Mouse (Mus musculus) heart, adult 9 months (tissue): ENCODE results near the gene Nptx1.

Experiments
- DNase-seq, 2 experiments: peaks; one replicate each; pipeline ENCODE4 v3.0.0; 2022; ENCODE audit warnings: low spot score in 2 of 2

The Nptx1 gene

GRCm38 (mm10) chr11:119547183-119547921 lies at the start of gene Nptx1:
Gene Nptx1 (minus strand): TSS chr11:119547753.
- DNase-seq: no peak

DNA sequence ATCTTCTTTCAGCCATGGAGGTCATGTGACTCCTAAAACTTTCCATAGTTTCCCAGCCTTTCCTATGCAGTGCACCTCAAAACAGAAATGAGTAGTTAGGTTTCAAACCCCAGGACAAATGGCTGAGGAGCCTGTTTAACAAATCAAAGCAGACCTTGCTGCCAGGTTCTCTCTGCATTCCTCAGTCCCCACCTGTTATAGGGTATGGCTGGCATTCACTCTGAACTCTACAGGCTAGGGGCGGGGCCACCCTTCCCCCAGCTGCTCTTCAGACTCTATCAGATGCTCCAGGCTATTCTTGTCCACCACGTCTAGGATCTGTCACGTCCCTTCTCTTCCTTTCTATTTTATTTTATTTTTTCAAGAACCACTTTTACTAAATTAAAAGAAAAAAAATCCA lies 46.4 kb upstream of the Nptx1 start:
- no peak for DNase-seq

DNA sequence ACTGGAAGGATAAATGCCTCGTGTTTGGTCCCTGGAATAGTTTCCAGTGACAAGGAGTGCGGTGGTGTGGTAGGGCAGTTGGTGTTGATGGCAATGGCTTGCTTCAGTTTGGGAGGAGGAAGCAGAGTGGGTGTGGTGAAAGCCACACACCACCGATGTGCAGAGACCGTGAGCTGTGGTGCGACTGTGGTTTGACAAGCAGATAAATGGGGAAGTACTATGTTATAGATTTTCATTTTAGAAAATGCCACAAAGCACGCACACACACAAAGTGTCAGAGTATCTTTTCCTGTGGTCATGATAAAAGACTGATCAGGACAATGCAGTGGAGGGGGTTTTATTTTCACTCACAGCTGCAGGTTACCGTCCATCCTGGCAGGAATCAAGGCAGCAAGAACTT lies 41.7 kb upstream of the Nptx1 start:
- no peak for DNase-seq

- no peak for DNase-seq
Observed at GRCm38 (mm10) chr11:119587112-119587511, 39.6 kb upstream of the Nptx1 start.

- DNase-seq: no peak
Observed at GRCm38 (mm10) chr11:119586511-119586910, 39.0 kb upstream of the Nptx1 start.

DNA sequence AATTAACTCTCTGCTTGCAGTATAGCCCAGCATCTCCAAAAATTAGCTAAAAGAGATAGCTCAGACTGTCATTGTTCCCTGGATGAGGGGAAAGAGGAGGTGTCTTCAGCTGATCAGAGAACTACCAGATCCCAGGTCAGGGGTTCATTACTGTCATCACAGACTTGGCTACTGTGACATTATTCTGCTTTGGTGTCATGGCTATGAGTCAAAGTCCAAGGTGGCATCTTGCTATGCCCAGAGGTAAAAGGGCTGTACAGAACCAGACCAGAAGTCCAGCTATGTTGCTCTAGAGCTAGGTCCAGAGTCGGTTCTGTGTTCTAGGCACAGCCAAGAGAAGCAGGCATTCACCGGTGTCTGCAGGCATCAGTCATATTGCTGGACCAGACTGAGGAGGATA lies 30.2 kb upstream of the Nptx1 start:
- DNase-seq: no peak

- DNase-seq: no peak
Observed at GRCm38 (mm10) chr11:119576855-119577254, 29.3 kb upstream of the Nptx1 start.

- no peak for DNase-seq
Observed at GRCm38 (mm10) chr11:119572316-119573010, 24.9 kb upstream of the Nptx1 start.

DNA sequence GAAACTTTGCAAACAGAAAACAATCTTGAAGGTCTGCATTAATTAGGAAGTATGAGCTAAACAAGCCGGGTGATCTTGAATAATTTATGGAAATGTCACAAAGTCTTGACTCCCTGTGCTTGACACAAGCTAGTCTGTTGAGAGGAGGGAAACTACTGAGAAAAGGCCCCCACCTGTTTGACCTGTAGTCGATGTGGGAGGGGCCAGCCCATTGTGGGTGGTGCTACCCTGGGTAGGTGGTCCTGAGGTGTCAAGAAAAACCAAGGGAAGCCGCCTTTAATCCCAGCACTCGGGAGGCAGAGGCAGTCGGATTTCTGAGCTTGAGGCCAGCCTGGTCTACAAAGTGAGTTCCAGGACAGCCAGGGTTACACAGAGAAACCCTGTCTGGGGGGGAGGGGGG lies 18.6 kb upstream of the Nptx1 start:
- no peak for DNase-seq

DNA sequence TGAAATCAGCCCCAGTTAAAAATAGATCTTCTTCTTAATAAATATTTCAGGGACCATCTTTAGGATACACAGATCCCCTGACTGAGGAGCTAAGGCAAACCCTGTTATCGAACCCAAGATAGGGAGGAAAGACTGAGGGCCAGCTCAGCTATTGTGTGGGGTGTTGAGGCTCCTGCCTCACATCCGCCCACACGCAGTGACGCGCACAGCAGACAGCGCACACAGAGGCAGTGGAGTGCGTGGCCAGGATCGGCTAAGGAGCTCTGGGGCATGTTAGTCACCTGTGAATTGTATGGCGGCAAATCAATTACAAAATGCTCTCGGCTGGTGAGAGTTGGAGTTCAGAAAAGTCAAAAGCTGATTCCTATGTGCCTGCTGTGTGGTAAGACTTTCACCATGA lies 18.1 kb upstream of the Nptx1 start:
- DNase-seq: no peak

- no peak for DNase-seq
Observed at GRCm38 (mm10) chr11:119565021-119565420, 17.5 kb upstream of the Nptx1 start.

DNA sequence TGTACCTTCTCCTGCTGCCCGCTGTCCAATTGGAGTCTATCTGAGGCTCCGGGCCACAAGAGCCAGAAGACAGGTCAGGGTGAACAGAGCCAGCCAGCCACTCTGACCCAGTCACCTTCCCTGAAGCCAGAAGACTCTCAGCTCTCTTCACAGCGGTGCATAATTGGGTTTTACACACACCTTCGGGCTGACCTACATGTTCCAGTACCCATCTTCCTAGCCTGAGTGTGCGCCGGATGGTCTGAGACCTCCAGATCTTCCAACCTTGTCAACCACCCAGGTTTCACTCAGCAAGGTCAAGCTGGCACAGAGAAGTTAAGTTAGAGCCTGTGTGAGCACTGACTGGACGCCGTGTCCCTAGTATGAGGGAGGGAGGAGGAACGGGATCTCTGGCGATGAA lies 16.8 kb upstream of the Nptx1 start:
- no peak for DNase-seq

DNA sequence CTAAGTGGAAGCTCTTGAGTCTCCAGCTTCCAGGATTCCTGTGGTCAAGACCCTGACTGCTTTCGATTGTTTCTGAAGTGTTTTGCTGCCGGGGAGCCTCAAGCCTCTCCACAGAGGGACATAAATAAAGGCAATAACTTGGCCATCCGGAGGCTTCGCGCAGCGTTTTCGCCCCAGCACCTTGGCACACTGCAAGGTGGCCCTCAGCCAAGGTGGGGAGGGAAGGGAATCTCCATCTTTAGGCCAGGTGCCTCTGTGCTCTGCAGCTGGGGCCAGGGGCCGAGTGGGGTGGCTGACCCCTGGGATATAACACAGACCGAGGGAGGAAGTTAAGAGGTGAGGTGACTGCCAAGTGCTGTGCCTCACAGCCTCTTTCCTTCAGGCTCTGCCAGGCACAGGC lies 15.6 kb upstream of the Nptx1 start:
- DNase-seq: no peak

GRCm38 (mm10) chr11:119562286-119562685 lies 14.7 kb upstream of the Nptx1 start:
- DNase-seq: no peak

- no peak for DNase-seq
Observed at GRCm38 (mm10) chr11:119558870-119559610, 11.5 kb upstream of the Nptx1 start.

DNA sequence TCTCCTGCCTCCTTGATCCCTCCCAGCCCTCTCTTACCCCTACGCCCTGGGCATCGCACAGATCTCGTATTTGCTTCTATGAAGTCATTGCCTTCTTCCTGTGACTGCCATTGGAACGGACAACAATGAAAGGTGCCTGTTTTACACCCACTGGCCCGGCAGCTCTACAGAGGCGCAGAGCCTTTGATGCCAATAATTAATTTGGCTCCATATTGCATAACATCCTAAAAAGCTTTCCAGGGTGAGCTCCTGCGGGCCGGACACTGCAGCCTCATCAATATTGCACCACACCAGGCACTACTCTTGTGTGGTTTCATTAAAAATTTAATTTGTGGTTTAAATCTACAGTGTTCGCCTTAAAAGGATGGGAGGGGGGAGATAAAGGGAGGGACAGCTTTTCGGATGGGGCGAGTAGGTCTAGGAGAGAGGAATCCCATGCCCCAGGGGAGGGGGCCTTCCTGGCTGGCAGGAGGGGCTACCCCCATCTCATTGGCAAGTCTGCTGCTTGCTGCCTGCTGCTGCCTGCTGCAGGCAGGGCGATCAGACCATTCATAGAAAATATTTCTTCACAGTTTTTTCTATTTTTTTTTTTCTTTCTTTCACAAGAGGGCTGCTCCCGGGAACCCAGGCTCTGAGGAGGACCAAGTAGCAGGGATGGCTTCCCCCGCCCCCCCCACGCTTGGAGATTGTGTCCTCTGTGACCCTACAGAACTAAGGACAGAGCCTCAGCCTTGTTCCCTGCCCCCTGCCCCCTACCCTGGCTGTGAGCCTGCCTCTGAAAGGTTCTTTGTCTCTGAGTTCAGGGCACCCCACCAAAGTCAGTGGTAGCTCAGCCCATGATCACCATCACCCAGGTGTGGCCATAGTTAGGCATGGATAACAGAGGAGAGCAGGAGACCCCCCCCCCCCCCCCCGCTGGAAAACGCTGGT lies 10.7 kb upstream of the Nptx1 start:
- DNase-seq: no peak

- no peak for DNase-seq
Observed at GRCm38 (mm10) chr11:119555170-119555569, 7.6 kb upstream of the Nptx1 start.

DNA sequence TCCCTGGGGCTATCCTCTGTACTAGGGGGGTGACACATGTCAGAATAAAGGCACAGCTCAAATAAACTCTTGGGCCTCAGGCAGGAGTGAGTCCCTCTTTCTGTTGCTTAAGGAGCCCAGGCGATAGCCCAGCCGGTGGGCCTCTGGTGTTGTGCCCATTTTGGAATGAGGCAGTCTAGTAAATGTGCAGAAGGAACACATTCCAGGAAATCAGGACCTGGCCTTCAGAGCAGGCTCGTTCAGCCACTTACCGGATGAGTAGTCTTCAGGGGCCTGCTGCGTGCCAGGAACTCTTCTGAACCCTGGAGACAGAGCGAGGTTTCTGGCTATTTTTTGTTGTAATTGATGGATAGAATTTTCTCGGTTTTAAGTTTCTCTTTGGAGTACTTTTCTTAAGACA lies 7.2 kb upstream of the Nptx1 start:
- DNase-seq: no peak

DNA sequence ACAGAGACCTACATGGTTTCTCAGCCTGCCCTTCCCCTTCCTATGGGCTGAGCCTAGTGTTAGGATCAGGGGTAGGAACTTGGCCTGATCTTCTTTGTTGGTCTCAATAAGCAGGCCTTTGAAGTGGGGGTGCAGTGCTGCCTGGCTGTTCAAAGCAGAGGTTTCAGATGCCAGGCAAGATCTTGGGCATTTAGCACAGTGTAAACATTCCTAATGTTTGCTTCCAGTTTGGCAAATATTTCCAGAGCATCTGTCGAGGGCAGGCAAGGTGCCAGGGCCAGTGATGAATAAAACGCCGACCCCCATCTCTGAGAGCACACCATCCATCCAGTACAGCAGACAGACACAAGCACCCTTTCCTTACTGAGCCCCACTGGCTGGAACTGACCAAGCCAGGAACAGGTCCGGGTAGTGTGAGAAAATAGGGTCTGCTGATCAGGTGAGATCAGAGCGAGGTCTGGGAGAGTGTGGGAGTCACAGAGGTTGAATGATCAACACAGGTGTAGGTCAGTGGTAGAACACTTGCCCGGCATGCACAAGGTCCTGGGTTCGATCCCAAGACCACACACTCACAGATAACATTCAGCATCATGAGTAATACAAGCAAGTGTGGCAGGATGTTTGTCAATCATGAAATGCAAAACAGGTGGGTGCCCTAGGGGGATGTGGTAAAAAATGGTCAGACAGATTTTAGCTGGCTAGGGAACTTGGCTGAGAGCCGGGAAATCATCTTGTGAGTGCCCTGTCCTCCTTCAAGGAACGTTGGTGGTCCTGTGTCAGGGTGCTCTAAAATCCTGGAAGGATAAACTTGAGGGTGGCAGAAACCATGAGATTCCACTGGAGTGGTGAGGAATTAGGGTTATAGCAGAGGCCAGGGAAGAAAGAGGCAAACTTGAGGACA lies 5.6 kb upstream of the Nptx1 start:
- DNase-seq: no peak

DNA sequence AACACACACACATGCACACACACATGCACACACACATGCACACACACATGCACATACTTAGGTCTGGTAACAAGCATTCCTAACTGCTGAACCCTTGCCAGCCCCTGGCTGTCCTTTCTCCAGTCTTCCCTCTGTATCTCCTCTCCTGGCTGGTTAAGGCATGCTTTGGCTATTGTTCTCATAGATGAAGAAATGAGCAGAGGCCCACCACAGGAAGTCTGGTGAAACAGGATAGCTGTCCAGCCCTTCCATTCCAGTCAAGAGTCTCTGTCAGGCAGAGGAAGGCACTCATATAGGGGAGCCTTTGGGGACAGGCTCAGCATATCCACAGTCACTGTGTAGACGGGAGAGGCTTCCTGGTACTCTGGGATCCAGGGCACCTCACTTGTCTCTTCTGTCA lies 4.7 kb upstream of the Nptx1 start:
- DNase-seq: no peak

- no peak for DNase-seq
Observed at GRCm38 (mm10) chr11:119551468-119551867, 3.9 kb upstream of the Nptx1 start.
